Mouse (Mus musculus) thymus, adult 2 months (tissue): ENCODE data around the gene Sox10. TPM values are rescaled to one million over a fixed set of nuclear protein-coding genes. Genes with fewer than 3 reads are reported as not detected.
A peak's percentile ranks its signal among the peaks of the same experiment; 100 is the strongest.

Source experiments
- DNase-seq: peaks from one replicate; pipeline ENCODE4 v3.0.0; 2021
- H3K27ac ChIP-seq: fragments of 200-500 bp; 2 replicates; pipeline ENCODE4 v1.5.1; 2012; ENCODE audit warnings: low read length, control low read depth; ENCODE audit not compliant: control insufficient read depth, insufficient read depth
- H3K27me3 ChIP-seq: fragments of 200-500 bp; 2 replicates; pipeline ENCODE4 v1.6.1; 2012; ENCODE audit warnings: mild to moderate bottlenecking, low read length, moderate library complexity, mixed read lengths; ENCODE audit not compliant: control insufficient read depth, insufficient read depth
- H3K36me3 ChIP-seq: fragments of 200-500 bp; 2 replicates; pipeline ENCODE4 v1.6.1; 2012; ENCODE audit warnings: mild to moderate bottlenecking, low read length, moderate library complexity; ENCODE audit not compliant: control insufficient read depth, insufficient read depth
- H3K4me1 ChIP-seq: fragments of 200-500 bp; replicated peaks from 2 replicates; pipeline ENCODE4 v1.6.1; 2012; ENCODE audit warnings: low read length; ENCODE audit not compliant: control insufficient read depth, insufficient read depth
- H3K4me3 ChIP-seq: fragments of 200-500 bp; 2 replicates; pipeline ENCODE4 v1.5.1; 2012; ENCODE audit warnings: mild to moderate bottlenecking, low read length, control low read depth, moderate library complexity; ENCODE audit not compliant: control insufficient read depth, insufficient read depth
- CTCF ChIP-seq: fragments of 200-500 bp; IDR thresholded peaks from 2 replicates; pipeline ENCODE4 v1.5.1; 2012; ENCODE audit warnings: mild to moderate bottlenecking, control low read depth, low read length, moderate library complexity, borderline replicate concordance; ENCODE audit not compliant: control insufficient read depth, poor library complexity, insufficient read depth; ENCODE audit errors: extremely low read depth
- POLR2A ChIP-seq: fragments of 200-500 bp; IDR thresholded peaks from 2 replicates; pipeline ENCODE4 v1.6.1; 2012; ENCODE audit warnings: mild to moderate bottlenecking, low read length, control low read depth, moderate library complexity; ENCODE audit not compliant: control insufficient read depth, poor library complexity, insufficient read depth; ENCODE audit errors: extremely low read depth
- WGBS: fragments of 180-500 bp; shearing (Covaris S2); methylation state at CpG from one replicate; pipeline ENCODE4 v1.1.7; 2018; 5-methylcytosine and 5-hydroxymethylcytosine counted together
- polyA plus RNA-seq: library from polyadenylated mRNA; depleted of rRNA; stranded (reverse); fragments of >200 nt; gene quantifications from 2 replicates; pipeline ENCODE4 v1.2.3, GENCODE M21; 2012

The Sox10 gene
- polyA plus RNA-seq, 1 experiment: 0.88 TPM

GRCm38 (mm10) chr15:79148533-79148932 is 16.5 kb downstream of the Sox10 start:
- Histone ChIP-seq H3K4me1 (no peaks in the 10 kb centered on the region), H3K36me3 (peaks cover 14% of the 10 kb centered on the region), H3K4me3 (no peak overlapping the region), H3K27ac (no peak overlapping the region), H3K27me3 (no peaks in the 10 kb centered on the region)
- TF ChIP-seq CTCF: peak; percentile 87
- no peak for TF ChIP-seq POLR2A
- peak; percentile 73 for DNase-seq
- WGBS: 68% methylated on average over 7 of the region's 7 CpGs

- TF ChIP-seq POLR2A: no peak
- H3K27me3 ChIP-seq: no peaks in the 10 kb centered on the region
- H3K4me3 ChIP-seq: no peak overlapping the region
- DNase-seq: no peak
- H3K4me1 ChIP-seq: peaks cover 4% of the 10 kb centered on the region
- H3K36me3 ChIP-seq: peaks cover 11% of the 10 kb centered on the region
- 91% methylated on average over 7 of the region's 7 CpGs for WGBS
- no peak overlapping the region for H3K27ac ChIP-seq
Measured at GRCm38 (mm10) chr15:79145522-79145921, 19.5 kb downstream of the Sox10 start.

GRCm38 (mm10) chr15:79144021-79144420 is 21.0 kb downstream of the Sox10 start:
- no peak overlapping the region for H3K27ac ChIP-seq
- WGBS: 30% methylated on average over 8 of the region's 8 CpGs
- no peak for TF ChIP-seq CTCF
- TF ChIP-seq POLR2A: no peak

GRCm38 (mm10) chr15:79143316-79143715 is 21.7 kb downstream of the Sox10 start:
- DNase-seq: no peak
- H3K27ac ChIP-seq: no peak overlapping the region
- WGBS: 94% methylated on average over 12 of the region's 12 CpGs
- no peaks in the 10 kb centered on the region for H3K27me3 ChIP-seq
- H3K4me1 ChIP-seq: peaks cover 4% of the 10 kb centered on the region
- peaks cover 11% of the 10 kb centered on the region for H3K36me3 ChIP-seq
- no peak overlapping the region for H3K4me3 ChIP-seq
- no peak for TF ChIP-seq POLR2A
- TF ChIP-seq CTCF: no peak

More at GRCm38 (mm10) chr15:79144021-79144420, 21.0 kb downstream of the Sox10 start:
- H3K36me3 ChIP-seq: peaks cover 11% of the 10 kb centered on the region
- H3K27me3 ChIP-seq: no peaks in the 10 kb centered on the region
- no peak overlapping the region for H3K4me3 ChIP-seq
- no peak for DNase-seq
- H3K4me1 ChIP-seq: peaks cover 4% of the 10 kb centered on the region

DNA sequence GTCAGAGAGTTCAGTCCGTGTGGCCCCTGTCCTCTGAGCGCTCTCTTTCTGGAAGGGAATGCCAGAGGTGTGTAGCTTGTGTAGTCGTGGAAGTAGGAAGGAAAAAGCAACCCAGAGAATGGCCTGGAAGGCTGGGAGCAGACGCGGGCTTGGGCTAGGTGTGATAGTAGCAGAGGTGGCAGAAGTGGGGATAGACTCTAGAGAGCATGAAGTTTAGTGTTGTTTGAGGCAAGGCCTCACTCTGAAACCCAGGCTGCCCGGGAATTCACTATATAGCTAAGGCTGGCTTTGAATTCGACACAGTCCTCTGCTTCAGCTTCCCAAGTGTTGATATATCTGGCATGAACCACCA is 23.5 kb downstream of the Sox10 start:
- Histone ChIP-seq H3K4me3 (peak overlapping the region; percentile 71), H3K27ac (no peak overlapping the region), H3K4me1 (peaks cover 4% of the 10 kb centered on the region), H3K36me3 (peaks cover 4% of the 10 kb centered on the region), H3K27me3 (no peaks in the 10 kb centered on the region)
- no peak for DNase-seq
- WGBS: under 1% methylated on average over 7 of the region's 7 CpGs
- TF ChIP-seq CTCF: 0 out of 2 replicates have a peak, but pooled peaks have one; percentile 3
- no peak for TF ChIP-seq POLR2A

DNA sequence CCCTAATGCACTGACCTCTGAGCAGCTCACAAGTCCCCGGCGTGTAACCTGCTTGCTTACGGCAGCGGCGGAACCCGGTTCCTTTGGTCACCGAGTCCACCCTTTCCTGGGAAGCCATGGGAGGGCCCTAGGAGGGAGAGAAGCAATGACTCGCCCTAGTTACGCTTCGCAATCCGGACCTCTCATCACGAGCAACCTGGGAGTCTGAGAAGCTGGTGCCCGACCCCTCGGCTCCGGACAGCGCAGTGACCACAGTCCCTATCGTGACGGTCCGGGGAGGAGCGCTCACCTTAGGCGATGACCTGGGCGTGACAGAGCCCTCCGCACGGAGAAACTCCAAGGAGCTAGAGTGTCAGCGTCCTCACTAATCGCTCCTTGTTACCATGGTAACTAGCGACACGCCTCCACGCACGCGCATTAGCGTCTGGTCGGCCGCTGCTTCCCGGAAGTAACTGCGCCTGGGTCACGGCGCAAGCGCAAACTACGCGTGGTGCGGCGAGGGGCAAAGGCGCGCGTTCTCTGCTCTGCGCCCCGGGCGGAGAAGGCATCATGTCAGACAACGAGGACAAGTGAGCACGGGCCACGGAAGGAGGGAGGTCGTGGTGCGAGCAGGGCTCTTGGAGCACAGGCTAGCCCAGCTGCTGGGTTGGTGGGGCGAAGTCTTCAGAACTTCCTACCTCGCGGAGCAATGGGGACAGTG is 24.0 kb downstream of the Sox10 start, which contains the start of the genes Polr2f and 1700088E04Rik:
Gene Polr2f (plus strand): TSS at position 144 of the 700 bp plus-strand sequence.
Gene 1700088E04Rik (minus strand): TSS at position 388 of the 700 bp plus-strand sequence.
- peak; percentile 95 for DNase-seq
- Histone ChIP-seq H3K27me3 (no peaks in the 10 kb centered on the region), H3K4me1 (peaks cover 4% of the 10 kb centered on the region), H3K36me3 (no peaks in the 10 kb centered on the region), H3K4me3 (peak within 1 kb of the TSS; percentile 71), H3K27ac (no peak within 1 kb of the TSS)
- under 1% methylated on average over 57 of the region's 57 CpGs for WGBS
- 0 out of 2 replicates have a peak, but pooled peaks have one; percentile 34 for TF ChIP-seq CTCF
- TF ChIP-seq POLR2A: peak; percentile 82

GRCm38 (mm10) chr15:79139640-79140039 is 25.4 kb downstream of the Sox10 start:
- H3K27ac ChIP-seq: no peak overlapping the region
- H3K27me3 ChIP-seq: no peaks in the 10 kb centered on the region
- whole genome bisulfite sequencing: 54% methylated on average over 10 of the region's 10 CpGs
- no peak overlapping the region for H3K4me3 ChIP-seq
- H3K36me3 ChIP-seq: no peaks in the 10 kb centered on the region
- DNase-seq: no peak
- 0 out of 2 replicates have a peak, but pooled peaks have one; percentile 33 for TF ChIP-seq CTCF
- no peak for TF ChIP-seq POLR2A
- peaks cover 4% of the 10 kb centered on the region for H3K4me1 ChIP-seq
